Mouse (Mus musculus): ENCODE data around the gene Oit3.
"Not testable (repeated sequence)": the region's sequence is repeated elsewhere in the genome, so short reads cannot be mapped to it uniquely, and the experiment has no call there.

Oit3 gene

GRCm38 (mm10) chr10:59429448-59430135, 12.0 kb downstream of the Oit3 start:
- no peak for DNase-seq (ENCODE audit: low read depth, low spot score)

DNA sequence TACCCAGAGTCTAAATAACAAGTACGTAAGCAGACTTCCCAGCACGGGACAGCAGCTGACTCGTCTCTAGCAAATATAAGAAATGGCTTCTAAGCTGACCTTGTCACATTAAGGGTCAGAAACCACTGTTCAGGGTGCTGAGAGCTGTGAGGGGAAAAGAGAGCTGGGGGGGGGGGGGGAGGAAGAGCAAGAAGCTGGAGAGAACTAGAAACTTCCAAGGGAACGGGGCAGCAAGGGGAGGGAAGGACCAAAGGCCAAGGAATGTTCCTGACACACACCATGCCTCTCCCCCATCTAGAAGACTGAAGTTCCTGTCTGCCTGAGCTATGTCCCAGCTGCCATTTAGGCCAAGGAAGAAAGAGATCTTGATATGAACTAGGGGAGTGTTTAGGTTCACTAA, 15.2 kb downstream of the Oit3 start:
- DNase-seq (ENCODE audit: low read depth, low spot score): no peak

DNA sequence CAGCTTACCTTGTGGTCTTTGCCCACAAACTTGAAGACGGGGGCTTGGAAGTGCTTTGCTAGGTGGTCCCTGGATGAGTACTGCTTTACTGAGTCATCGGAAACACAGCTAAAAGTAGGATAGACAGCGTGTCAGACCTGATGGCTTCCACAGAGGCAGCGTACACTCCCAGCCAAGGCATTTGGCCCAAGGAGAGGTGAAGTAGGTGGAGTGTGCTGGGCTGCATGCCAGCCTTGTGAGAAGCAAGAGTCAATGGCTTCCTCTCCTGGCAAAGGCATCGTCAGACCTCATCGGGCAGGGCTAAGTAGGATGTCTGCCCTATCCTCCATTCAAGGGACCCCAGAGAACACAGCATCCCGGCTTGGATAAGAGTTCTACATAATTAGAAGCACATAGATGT, 16.2 kb downstream of the Oit3 start:
- DNase-seq (ENCODE audit: low read depth, low spot score): no peak

- no peak for DNase-seq (ENCODE audit: low read depth, low spot score)
Measured at GRCm38 (mm10) chr10:59424453-59424852, 17.1 kb downstream of the Oit3 start.

DNA sequence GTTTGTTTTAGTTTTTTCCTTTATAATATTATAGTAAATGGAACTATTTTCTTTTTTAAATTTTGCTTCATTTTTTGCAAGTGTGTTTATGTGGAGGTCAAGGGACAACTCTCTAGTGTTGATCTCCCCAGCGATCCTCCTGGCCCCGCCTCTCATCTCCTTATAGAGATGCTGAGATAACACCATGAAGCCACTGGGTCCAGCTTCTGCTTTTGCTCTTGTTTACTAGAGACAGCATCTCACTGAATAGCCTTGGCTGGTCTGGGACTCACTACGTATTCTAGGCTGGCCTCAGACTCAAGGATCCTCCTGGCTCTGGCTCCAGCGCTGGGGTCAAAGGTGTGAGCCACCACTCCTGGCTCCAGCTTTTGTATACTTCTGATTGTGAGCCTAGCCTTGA, 22.1 kb downstream of the Oit3 start:
- no peak for DNase-seq (ENCODE audit: low read depth, low spot score)

DNA sequence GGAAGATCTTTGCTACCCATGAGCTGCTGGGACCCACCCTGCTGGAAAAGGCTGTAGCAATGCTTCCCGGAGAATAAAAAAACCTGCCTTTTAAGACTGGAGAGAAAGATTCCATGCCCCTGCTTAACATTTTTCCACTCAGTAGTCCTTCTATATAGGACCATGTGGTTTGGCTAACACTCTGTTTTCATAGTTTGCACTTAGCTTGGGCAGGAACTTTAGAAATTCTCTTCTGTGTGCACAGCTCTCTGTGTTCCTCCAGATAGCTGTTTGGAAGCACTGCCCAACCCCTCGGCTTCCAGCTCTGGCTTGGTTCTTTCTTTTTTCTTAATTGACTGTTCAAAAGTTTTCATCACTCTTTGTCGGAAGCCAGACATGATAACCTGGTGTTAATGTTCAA, 25.0 kb downstream of the Oit3 start:
- DNase-seq (ENCODE audit: low read depth, low spot score): no peak

DNA sequence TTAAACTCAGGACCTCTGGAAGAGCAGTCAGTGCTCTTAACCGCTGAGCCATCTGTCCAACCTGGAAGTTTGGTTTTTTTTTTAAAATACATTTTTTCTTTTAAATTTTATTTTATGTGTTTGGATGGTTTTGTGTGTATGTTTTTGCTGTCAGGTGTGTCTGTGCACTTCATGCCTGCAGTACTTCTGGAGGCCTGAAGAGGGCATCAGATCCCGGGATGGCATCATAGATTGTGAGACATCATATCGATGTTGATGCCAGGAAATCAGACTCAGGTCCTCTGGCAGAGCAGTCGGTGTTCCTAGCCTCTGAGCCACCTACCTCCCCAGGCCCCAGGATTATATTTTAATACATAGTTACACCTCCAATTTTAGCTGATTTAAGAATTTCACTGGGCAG, 27.9 kb downstream of the Oit3 start:
- no peak for DNase-seq (ENCODE audit: low read depth, low spot score)

DNA sequence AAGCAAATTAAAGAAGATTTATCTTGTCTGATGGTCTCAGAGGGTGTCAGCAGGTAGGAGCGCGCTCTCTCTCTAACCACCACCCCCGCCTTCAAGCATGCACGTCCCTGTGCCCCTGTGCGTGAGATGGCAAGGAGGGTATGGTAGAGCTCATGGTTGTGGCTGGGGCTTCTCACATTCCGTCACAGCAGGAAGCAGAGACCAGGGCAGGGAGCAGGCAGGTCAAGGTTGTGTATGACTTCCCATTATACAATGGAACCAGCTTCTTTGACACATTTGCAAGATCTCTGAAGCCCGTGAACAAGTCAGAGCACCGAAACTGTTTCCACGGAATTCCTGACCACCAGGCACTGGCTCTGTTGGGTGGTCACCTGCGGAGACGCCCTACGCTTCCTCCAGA, 31.3 kb downstream of the Oit3 start:
- no peak for DNase-seq (ENCODE audit: low read depth, low spot score)

- DNase-seq (ENCODE audit: low read depth, low spot score): no peak
Measured at GRCm38 (mm10) chr10:59408499-59408898, 33.1 kb downstream of the Oit3 start.

- DNase-seq (ENCODE audit: low read depth, low spot score): no peak
Measured at GRCm38 (mm10) chr10:59403793-59404149, 37.8 kb downstream of the Oit3 start.

GRCm38 (mm10) chr10:59402899-59403792, 38.4 kb downstream of the Oit3 start, which contains the start of gene Pla2g12b:
Gene Pla2g12b, plus strand, starts transcription at chr10:59403660.
- no peak for DNase-seq (ENCODE audit: low read depth, low spot score)

- not testable (repeated sequence) for DNase-seq (ENCODE audit: low read depth, low spot score)
Measured at GRCm38 (mm10) chr10:59395461-59395860, 46.1 kb downstream of the Oit3 start, which contains the start of gene Gm10273. Gene Gm10273, plus strand, starts transcription at chr10:59395632.

DNA sequence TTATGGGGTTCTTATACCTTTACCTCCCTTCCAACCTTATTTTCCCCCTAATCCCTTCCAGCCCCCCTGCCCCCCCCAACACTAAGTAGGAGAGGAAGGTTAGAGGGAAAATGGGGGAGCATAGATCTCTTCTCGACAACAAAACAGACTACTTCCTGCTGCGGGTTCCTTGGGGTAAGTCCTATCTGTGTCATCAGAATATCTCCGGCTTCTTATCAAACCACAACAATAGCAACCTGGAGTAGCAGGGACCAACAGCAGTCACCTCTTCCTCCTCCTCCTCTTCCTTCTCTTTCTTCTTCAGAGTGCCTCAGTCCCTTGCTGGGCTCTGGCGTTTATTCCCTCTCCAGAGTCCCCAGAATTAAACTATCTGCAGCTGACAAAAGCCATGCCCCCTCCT, 49.7 kb downstream of the Oit3 start:
- DNase-seq (ENCODE audit: low read depth, low spot score): no peak

- no peak for DNase-seq (ENCODE audit: low read depth, low spot score)
Measured at GRCm38 (mm10) chr10:59389652-59390051, 51.9 kb downstream of the Oit3 start.

DNA sequence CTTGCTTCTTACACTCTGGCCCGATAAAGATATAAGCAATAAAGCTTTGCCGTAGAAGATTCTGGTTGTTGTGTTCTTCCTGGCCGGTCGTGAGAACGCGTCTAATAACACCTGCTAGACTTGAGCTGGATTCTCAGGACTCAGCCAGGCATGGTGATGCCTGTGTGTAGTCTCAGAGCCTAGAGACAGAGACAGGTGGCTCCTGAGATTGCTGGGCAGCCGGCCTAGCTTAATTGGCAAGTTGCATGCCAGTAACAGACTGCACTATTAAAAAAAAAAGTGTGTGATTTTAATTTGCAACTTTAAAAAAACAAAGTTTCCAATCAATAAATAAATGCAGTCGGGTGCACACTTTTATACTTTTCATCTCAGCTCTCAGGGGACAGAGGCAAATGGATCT, 54.6 kb downstream of the Oit3 start:
- DNase-seq (ENCODE audit: low read depth, low spot score): no peak

DNA sequence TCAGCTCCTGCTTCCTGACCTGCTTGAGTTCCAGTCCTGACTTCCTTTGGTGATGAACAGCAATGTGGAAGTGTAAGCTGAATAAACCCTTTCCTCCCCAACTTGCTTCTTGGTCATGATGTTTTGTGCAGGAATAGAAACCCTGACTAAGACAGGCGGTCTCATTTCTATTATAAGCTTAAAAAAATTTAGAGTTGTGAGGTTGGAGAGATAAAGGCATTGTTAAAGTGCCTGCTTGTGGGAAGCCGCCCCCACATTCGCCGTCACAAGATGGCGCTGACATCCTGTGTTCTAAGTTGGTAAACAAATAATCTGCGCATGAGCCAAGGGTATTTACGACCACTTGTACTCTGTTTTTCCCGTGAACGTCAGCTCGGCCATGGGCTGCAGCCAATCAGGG, 60.0 kb downstream of the Oit3 start:
- DNase-seq (ENCODE audit: low read depth, low spot score): peak; percentile 35

DNA sequence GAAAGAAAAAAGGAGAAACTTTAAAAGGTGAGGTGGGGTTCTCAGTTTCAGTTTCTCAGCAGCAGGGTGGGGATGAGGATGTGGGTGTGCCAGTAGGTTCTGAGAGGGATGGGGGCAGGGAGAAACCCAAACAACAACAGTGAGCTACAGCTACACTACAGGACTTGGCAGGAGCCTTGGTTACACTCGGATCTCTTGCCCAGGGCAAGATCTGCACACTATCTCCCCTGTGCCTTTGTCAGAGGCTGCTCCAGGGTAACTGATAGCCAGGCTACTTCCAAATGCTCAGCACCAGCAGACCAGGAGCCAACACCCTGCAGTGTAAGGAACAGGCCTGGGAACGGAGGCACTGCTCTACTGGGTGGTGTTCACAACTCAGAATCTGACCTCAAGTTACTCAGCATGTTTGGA, 61.2 kb downstream of the Oit3 start:
- DNase-seq (ENCODE audit: low read depth, low spot score): no peak

DNA sequence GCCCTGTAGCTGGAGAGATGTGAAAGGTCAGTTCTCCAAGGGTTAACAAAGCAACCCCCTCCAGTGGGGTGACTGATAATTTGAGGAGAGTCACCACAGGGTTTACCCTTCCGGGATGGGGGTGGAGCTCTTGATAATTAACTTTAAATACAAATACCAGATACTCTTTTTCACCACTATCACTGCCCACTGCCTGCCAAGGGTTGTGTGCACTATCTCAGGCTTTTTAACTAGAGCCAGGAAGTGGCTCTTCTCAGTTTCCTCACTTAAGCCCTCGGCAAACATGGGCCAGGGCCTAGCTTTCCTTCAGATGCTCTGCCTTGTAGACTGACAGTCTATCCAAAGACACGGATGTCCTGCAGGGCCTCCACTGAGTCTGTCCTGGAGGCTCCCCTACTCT, 61.7 kb downstream of the Oit3 start:
- DNase-seq (ENCODE audit: low read depth, low spot score): no peak

GRCm38 (mm10) chr10:59378728-59379127, 62.9 kb downstream of the Oit3 start:
- no peak for DNase-seq (ENCODE audit: low read depth, low spot score)

DNA sequence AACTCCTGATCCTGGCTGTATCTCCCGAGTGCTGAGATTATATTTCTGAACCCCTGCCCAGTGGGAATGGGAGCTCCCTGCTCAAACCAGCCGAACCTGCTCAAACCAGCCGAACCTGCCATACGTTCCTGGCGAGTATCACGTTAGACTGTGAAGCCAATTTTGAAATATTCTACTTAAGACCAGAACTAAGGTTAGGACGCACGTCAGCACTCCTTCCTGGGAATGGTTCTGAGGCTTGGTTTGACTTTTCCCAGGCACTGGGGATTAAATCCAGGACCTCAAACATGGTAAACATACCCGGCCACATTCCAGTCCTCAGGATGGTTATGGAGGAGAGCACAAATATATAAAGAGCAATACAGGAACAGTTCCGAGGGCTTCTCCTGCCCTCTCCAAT, 63.7 kb downstream of the Oit3 start:
- DNase-seq (ENCODE audit: low read depth, low spot score): no peak
